Mouse (Mus musculus) cerebellum, postnatal 25 days (tissue): ENCODE data around the gene Map4k3.
"Not testable (repeated sequence)": the region's sequence is repeated elsewhere in the genome, so short reads cannot be mapped to it uniquely, and the experiment has no call there.

ENCODE experiments used
- DNase-seq, 2 experiments: peaks; one replicate each; pipeline ENCODE4 v3.0.0; 2021; ENCODE audit warnings: mixed read lengths in 2 of 2

Map4k3 gene

GRCm38 (mm10) chr17:80624979-80625378 is 103.3 kb downstream of the Map4k3 start:
- no peak for DNase-seq

DNA sequence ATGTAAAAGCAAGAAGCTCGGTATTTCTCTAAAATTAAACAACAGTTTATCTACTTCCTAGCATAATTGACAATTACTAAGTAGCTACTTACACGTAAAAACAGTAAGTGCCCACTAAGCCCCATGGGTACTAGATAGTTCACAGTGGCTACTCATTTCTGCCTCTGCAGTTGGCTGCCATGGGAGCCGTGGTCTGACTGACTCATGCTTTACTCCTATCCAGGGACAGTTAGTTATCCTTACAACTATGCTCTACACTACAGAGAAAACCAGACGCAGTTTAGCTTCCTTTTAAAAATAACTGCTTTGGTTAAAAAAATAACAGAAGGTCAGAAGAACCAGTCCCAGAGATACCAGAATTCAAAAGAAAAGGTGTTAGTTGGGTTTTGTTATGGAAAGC is 106.6 kb downstream of the Map4k3 start:
- DNase-seq, result no peak

GRCm38 (mm10) chr17:80620786-80621423 is 107.4 kb downstream of the Map4k3 start:
- DNase-seq, result peak; percentile 80 to 85

- DNase-seq, result peak; percentile 69 to 74
Observed at GRCm38 (mm10) chr17:80619556-80619955, 108.7 kb downstream of the Map4k3 start.

- DNase-seq, result peak; percentile 27 to 42
Observed at GRCm38 (mm10) chr17:80618890-80619289, 109.4 kb downstream of the Map4k3 start.

DNA sequence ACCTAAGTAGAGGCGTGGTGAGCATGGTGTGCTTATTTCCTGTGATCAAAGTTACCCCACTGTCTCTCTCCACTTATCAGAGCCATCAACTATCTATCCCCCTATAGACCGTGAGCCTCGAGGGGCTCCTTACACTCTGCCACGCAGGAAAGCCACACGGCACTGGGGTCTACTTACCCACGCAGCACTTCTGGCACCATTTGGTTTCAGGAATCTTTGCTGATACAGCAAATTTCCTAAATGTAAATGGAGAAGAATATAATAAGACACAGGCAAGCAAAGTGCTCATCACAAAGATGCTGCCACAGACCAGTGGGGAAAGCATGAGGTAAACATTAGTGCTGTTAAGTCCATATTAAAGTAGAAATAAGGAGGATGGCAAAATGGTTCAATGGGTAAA is 124.5 kb downstream of the Map4k3 start:
- no peak for DNase-seq

DNA sequence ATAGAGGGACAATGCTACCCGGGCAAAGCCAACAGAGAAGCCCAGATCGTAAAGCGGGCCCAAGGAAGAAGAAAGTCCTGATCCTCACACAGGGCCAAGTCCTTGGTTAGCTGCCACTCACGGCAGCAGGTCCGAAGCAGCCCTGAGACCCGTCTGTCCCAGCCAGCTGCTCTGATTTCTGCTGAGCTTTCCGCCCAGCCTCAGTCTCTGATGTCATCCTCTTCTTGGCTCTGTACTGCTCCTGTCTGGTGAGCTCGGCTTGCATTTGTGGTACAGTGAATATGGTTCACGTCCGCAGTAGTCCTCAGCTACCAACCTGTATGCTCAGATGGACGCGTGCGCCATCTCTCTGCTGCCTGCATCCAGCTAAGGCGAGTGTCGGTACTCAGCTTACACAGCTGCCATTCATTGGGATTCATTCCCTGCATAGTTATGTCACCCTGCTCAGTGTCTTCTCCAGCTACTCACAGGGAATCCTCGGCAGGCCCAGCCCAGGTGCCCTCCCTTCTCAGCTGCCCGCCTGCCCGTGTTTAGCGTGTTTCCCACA is 125.1 kb downstream of the Map4k3 start:
- peak; percentile 32 to 42 for DNase-seq

GRCm38 (mm10) chr17:80601371-80601770 is 126.9 kb downstream of the Map4k3 start:
- DNase-seq, result peak; percentile 65 to 81

DNA sequence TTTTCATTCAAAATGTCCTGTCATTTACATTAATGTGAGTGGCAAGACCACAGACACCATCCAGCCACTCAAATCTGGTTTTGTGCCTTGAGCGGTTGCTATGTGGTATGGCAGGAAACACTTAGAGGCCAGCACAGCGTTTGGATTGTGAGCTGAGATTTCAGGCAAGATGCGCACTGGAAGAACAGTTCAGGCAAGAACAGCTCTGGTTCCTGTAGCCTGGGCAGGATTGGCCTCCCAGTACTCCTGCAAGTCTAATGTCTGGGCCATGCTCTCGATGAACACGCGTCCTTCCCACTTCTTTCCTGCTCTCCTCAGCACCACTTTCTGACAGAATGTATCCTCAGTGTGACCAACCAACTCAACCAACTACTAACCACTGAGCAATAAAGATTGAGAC is 145.2 kb downstream of the Map4k3 start:
- no peak for DNase-seq

GRCm38 (mm10) chr17:80579901-80580300 is 148.4 kb downstream of the Map4k3 start:
- DNase-seq, result no peak

GRCm38 (mm10) chr17:80579089-80579488 is 149.2 kb downstream of the Map4k3 start:
- DNase-seq, result no peak

- no peak for DNase-seq
Observed at GRCm38 (mm10) chr17:80578041-80578440, 150.2 kb downstream of the Map4k3 start.

GRCm38 (mm10) chr17:80577639-80578038 is 150.6 kb downstream of the Map4k3 start, which contains the start of gene Cdkl4:
Gene Cdkl4 (minus strand): TSS chr17:80577813.
- no peak for DNase-seq

GRCm38 (mm10) chr17:80577214-80577613 is 151.1 kb downstream of the Map4k3 start:
- DNase-seq, result peak; percentile 22 to 51

- no peak for DNase-seq
Observed at GRCm38 (mm10) chr17:80575008-80575407, 153.3 kb downstream of the Map4k3 start.

DNA sequence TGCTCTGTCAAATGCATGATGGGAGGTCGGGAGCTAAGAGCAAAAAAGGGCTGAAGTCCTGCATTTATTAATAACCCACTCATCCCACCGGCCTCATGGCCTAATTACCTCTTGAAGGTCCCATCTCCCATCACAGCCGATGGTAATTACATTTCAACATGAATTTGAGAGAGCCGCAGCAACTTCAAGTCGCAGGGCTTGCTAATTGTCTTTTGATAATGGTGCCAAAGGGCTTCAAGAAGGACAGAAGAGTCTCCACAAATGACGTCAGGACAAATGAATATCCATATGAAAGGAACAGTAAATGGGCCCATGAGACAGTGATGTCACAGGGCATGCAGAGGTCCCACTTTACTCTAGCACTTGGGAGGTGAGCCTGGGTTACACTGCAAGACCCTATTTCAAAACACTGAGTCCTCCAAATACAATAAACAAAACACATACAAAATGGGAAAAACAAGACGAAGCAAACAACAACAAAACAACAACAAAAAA is 153.8 kb downstream of the Map4k3 start:
- DNase-seq, result no peak

DNA sequence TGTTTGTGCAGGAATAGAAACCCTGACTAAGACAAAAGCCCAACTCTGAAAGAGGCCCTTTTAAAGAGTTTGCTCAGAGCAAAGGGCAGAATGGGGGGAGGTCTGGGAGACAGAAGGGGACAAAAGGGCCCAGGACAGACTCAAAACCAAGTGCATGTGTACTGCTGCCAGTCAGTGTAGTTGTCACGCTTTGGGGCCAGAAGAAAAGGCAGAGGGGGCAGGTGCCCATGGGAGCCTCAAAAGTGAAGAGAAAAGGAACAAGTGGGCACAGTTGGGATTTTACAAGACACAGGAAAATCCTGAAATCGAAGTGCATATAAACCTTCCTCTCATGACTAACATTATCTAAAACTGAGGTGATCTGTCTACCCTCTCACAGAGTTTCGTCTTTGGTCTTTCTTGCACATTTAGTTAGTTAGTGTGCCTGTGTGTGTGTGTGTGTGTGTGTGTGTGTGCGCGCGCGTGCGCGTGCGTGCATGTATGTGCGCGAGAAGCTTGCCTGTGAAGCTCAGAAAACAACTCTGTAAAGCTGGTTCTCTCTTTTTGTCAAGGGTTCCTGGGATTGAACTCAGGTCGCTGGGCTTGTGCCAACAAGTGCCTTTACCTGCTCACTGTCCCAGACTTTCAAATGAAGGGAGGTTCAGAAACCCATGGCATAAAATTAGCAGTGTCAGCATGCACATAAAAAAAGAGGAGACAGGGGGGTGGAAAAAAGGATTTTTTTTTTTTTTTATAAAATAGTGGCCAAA is 155.9 kb downstream of the Map4k3 start:
- no peak for DNase-seq

GRCm38 (mm10) chr17:80571460-80571859 is 156.8 kb downstream of the Map4k3 start:
- no peak for DNase-seq

GRCm38 (mm10) chr17:80569718-80570117 is 158.6 kb downstream of the Map4k3 start:
- not testable (repeated sequence) for DNase-seq

DNA sequence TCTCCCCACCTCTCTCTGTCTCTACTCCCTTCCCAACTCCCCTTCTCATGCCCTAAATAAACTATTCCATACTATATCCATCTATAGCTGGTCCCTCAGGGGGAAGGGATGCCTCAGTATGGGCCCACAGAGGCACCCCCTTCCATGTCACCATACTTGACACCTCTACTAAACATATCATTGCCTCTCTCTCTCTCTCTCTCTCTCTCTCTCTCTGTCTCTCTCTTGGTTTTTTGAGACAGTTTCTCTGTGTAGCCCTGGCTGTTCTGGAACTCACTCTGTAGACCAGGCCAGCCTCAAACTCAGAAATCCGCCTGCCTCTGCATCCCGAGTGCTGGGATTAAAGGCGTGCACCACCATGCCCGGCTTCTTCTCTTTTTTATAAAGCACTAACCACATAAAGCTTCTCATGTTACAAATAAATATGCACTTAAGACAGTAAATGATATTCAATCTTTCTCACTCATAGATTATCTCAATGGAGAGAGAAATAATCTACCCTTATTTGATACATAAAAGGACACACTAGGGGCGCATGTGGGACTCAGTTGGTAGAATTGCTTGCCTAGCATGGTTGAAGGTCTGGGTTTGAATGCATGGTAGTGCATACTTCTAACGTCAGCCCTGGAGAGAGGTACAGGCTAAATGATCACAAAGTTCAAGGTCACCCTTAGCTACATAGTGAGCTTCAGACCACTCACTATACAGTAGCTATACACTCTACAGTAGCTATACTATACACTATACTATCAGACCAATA is 159.3 kb downstream of the Map4k3 start:
- DNase-seq, result no peak

GRCm38 (mm10) chr17:80568441-80568840 is 159.8 kb downstream of the Map4k3 start:
- DNase-seq, result no peak

- DNase-seq, result peak in 1 of 2 experiments; percentile 34
Observed at GRCm38 (mm10) chr17:80564611-80564924, 163.7 kb downstream of the Map4k3 start.
